Mouse (Mus musculus): ENCODE data around the gene Olfr393.

Olfr393 gene

DNA sequence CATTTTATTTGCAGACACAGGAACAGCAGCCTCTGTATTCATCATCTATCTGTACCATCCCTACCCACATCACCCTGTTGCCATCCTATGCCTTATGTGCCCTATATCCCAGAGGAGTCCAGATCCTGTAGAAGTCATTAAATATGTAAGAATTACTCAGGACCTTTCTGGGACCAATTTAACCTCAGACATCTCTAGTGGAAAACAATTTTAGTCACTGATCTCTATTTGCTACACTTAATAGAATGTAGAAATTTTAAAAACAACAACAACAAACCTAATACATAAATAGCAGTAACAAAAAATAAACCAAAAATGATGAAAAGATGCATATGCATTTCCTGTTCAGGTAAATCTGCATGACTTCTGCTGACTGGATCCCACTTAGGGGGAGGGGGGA lies at the start of gene Olfr393:
TSS of gene Olfr393 (minus strand) at position 101 of the 400 bp plus-strand sequence.
- in situ Hi-C loops (cut with MboI, MseI), result no loop called here

DNA sequence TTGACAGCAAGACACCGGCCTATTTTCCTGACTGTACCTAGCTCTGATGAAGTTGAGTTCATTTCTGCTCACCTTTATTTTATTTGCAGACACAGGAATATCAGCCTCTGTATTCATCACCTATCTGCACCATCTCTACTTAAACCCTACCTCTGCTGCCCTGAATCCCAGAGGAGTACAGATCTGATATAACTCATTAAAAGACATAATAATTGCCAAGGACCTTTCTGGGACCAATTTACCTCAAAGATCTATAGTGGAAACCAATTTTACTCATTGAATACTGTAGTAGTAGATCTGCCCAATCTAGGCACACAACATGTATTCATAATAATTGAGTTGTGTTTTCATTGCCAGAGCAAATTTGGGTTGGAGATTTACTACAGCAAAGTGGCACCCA lies 39.4 kb upstream of the Olfr393 start, which contains the start of gene Olfr394:
TSS of gene Olfr394 (minus strand) at position 101 of the 400 bp plus-strand sequence.
- in situ Hi-C loops (cut with MboI, MseI), result no loop called here

DNA sequence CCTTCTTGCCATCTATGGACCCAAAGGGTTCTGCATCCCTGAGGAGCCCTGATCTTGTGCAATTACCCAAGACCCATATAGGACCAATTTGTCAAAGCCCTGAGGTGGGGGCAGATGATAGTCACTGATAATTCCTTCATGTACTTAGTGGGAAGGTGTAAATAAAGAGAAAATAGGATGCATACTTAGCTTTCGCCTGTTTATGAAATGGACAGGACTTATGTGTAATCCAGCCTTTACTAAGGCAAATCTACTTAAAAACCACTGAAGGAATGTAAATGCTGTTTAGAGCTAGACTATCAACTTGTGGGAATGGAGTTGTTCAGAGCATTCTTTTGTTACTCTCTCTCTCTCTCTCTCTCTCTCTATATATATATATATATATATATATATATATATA lies 34.3 kb downstream of the Olfr393 start, which contains the start of gene Olfr392:
TSS of gene Olfr392 (minus strand) at position 101 of the 400 bp plus-strand sequence.
- in situ Hi-C loops (cut with MboI, MseI), result no loop called here

DNA sequence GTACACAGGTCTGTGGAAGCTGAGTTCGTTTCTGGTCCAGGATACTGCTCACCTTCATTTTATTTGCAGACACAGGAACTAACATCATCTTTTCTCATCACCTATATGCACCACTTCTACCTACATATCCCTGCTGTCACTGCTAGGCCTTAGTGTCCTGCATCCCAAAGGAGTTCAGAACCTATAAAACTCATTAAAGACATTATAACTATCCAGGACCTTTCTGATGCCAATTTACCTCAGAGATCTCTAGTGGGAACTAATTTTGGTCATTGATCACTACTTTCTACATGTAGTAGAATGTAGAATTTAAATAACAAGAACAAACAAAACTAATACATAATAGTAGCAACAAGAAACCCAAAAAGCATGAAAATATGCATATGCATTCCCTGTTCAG lies 48.3 kb downstream of the Olfr393 start, which contains the start of gene Olfr391-ps:
TSS of gene Olfr391-ps (minus strand) at position 101 of the 400 bp plus-strand sequence.
- in situ Hi-C loops (cut with MboI, MseI), result no loop called here

Measured in T-helper 1 cell (primary cell).